Mouse (Mus musculus): ENCODE data around the gene Muc4.

Muc4 gene

DNA sequence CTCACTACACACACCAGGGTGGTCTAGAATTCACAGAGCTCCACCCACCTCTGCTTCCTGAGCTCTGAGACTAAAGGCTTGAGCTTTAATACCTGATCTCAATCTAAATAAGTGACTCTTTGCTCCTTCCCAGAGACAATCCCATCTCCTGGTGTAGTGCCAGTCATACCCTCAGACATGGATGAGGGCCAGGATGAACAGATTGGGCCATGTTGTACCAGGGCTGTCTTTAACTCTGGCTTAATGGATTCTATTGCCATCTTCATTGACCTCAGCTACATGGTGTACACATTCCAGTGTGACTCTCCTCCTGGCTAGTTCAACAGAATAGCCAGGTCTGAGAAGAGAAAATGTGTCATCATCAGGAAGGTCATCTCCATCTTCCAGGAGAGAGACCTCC is 9.2 kb upstream of the Muc4 start:
- DNase-seq (ENCODE audit: low spot score in 2 of 2), result no peak

DNA sequence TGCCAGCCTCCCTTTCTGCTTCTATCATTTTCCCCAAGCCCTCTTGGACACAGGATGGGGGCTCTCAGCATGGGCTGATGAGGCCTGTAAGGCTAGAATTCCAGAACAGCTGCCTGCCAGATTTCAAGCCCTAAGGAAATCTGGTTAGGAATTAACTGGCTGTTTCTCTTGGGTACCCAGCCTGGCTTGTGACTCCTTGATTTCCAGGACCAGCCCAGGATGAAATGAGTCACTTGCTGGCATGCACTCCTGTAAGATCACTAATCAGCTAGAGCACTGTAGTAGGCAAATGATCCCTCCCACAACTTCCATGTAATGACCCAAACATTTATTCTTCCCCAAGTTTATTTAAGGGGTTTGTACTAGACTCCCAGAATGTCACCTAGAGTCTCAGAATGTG is 7.4 kb upstream of the Muc4 start:
- DNase-seq (ENCODE audit: low spot score in 2 of 2), result no peak

DNA sequence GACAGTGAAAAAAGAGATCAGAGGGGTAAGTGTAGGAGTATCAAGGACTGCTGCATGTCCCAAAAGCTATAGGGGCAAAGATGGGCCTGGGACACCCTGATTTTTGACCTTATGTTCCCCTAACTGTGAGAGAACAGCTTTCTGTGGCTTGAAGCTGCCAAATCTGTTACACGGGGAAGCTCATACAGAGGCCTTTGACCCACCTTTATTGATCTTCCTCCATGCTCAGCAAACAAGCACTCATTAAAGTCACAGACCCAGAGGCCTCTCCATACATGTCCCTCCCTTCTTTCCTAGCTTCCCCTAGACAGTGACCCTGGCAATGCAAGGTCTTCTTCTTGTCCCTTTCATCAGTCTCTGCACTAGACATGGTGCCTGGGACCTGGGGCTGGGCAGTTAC is 7.0 kb upstream of the Muc4 start:
- DNase-seq (ENCODE audit: low spot score in 2 of 2), result no peak

DNA sequence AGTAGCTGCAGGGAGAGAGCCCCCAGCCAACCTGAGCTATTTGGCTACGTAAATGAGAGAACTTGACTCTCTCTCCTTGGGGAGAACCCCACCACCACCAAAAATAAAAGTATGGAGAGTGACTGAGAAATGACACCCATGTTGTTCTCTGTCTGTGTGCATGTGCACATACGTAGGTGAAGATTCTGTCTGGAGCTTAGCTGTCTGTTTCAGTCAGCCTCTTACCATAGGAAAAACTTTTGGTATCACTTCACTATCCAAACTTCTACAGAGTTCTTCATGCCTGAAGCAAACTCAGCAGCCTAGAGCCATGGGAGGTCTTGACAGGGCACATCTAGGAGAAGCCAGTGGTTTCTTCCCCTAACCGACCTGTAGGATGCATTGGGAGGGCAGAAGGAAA is 2.5 kb upstream of the Muc4 start:
- DNase-seq (ENCODE audit: low spot score in 2 of 2), result no peak

DNA sequence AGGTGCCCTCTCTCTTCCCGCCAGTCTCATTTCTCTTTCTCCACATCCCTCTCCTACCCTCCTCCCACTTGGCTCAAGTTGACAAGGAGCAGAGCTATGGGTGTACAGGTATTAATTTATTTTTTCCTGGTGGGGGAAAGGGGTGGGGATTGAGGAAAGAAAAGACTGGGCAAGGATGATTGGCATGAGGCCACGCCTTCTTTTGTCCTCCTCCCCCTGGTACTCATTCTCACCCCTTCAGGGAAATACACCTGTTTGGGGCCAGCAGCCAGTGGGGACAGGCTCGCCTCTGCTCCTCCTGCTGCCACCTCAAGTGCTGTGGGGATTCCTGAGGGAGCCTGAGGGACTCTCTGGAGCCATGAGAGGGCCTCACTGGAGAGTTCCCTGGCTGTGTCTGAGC is 336 bp downstream of the Muc4 start:
- DNase-seq (ENCODE audit: low spot score in 2 of 2), result no peak

DNA sequence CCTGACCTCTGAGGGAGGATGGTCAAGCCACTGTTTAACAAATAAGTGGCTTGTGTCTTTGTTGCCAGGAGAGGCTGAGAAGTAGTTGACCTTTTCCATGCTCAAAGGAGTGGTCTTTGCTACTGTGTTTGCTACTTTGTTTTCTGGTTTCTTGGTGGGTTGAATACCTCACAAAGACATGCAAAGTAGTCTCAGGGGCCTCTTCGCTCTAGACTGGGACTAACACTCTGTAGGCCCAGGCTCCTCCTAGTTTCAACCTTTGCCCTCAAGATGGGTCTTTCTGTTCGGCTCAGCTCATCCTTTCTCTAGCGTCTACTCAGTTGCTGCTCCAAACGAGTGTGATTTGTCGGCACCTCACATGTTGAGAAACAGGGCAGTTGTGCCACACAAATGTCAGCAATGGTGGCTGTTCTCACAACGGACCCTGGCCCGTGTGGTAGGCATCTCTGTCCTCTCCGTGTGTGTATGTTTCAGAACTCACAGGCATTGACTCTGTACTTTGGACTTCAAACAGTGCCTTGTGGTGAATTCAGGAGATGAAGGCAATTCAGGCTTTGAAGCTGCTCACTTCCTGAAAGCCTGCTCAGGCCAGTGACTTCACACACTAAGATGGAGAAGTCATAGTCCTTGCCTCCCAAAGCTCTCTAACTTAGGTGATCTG is 4.4 kb downstream of the Muc4 start:
- no peak for DNase-seq (ENCODE audit: low spot score in 2 of 2)

DNA sequence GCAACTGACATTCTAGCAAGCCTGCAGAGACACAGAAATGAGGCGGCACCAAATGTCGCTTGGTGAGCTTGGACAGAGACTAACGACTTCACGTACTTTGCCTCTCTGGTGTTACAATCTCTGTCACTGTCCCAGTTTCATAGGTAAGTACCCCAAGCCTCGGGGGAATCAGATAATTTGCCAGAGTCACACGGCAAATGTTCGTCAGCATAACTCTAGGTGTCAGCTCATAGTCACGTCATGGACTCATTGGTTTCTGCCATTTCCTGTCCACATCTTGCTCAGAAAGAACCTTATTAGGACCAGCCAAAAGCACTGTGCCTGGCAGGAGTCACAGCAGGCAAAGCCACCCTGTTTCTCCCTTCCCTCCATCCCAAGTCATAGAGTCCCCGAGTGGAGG is 5.7 kb downstream of the Muc4 start:
- DNase-seq (ENCODE audit: low spot score in 2 of 2), result no peak

DNA sequence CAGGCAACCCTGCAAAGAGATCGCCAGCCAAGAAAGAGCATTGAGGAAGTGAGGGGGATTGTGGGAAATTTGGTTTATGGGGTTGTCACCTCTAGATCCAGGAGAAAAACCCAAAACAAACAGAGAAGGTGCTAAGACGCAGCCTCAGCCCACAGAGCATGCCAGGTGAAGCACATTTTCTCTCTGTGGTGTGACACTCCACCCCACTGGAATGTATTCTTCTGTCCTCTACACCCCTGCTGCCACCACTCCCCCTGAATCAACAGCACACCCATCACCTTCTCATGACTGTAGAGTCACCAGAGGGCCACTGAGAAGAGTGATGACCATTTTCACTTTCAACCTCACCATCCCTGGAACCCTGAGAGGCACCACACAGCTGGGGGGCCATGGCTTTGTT is 7.0 kb downstream of the Muc4 start:
- no peak for DNase-seq (ENCODE audit: low spot score in 2 of 2)

DNA sequence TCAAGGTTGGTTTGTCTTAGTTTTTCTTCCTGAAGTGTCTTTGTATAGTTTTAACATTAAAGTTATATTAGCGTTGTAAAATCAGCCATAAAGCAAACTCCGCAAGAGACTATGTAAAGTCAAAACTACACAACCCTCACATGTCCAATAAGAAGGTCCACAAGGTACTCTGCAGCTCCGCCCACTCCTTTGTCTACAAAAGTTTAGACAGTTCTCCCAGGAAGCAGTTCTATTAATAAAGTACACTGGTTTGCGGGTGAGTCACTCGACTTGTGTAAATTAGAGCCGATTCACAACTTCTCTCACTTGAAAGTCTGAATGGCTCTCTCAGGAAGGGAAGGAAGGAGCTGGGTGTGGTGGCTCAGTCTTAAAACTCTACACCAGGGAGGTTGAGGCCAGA is 10.2 kb downstream of the Muc4 start:
- DNase-seq (ENCODE audit: low spot score in 2 of 2), result no peak

DNA sequence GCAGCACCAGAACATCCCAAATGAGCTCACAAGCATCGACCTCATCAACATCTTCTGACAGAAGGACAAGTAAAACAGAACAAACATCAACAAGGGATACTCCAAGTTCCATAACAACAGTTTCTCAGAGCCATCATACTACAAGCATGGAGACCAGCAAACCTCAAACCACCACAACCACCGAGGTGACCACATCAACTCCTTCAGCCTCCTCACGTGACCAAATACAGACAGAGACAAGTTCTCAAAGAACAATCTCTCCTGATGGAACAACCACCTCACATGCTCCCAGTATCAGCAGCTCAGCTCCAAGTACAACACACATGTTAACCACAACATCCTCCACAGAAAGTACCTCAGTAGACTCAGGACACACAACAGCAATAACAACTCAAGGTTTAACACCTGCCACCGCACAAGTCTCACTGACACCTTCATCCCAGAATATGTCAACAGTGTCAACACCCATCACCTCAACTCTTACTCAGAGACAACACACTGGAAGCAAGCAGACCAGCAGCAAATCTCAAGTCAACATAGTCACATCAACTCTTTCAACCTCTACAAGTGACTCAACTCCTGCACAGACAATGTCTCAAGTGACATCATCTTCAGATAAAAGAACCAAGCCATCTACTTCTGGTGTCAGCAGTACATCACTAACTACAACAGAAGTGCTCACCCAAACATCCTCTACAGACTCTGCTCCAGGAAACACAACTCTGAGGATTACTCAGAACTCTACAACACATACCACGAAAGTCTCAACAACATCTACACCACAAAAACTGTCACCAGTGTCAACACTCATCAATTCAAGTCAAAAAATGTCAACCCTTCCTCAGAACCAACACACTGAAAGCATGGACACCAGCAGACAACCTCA is 14.8 kb downstream of the Muc4 start:
- no peak for DNase-seq (ENCODE audit: low spot score in 2 of 2)

DNA sequence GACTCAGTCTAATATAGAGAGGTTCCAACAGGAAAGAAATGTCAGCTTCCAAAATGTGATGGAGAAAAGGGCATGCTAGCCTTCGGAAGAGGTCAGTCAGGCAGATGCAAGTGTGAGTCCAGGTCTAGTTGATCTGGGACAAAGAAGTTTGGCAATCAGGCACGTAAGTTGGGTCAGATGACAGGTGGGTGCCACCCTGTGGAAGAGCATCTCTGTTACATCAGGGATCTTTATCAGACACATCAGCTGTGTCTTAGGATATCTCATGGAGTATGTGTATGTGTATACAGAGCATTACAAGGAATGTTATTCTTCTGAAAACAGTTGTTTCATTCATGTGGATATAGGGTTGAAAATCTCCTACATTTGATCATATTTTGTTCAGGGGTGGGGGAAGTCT is 28.9 kb downstream of the Muc4 start:
- DNase-seq (ENCODE audit: low spot score in 2 of 2), result no peak

DNA sequence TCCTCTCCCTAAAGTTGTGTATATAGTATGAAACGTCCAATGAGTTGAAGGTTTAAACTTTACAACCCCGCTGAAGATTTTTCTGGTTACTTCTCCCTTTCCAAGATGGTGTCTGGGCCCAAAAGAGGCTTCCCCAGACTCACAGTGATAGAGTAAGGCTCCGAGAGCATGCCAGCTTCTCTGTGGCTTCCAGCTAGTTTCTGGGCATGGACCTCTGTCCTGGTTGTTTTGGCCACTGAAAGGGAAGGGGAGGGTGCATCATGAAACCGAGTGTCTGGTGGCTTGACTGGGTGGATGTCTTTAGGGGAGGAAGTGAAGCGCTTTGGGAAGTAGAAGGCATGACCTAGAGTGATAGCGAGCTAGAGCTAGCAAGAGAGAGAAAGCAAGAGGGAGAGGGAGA is 29.3 kb downstream of the Muc4 start:
- DNase-seq (ENCODE audit: low spot score in 2 of 2), result no peak

DNA sequence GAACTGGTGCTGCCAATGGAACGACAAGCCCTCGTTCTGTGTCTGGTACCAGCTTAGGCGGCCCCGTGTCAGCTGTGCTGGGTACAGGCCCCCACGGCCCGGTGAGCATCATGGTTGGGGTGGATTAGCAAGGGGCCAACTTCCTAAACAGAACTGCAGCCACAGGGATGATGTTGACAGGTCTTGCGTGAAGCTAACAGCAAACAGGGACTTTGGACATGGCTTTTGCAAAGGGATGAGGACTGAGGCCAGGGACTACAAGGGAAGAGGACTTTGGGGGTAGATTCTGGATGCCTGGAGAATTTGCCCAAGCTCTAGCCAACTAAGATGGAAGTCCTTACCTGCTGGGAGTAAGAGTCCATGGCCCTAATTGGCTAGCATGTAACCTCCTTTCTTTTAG is 31.2 kb downstream of the Muc4 start:
- no peak for DNase-seq (ENCODE audit: low spot score in 2 of 2)

DNA sequence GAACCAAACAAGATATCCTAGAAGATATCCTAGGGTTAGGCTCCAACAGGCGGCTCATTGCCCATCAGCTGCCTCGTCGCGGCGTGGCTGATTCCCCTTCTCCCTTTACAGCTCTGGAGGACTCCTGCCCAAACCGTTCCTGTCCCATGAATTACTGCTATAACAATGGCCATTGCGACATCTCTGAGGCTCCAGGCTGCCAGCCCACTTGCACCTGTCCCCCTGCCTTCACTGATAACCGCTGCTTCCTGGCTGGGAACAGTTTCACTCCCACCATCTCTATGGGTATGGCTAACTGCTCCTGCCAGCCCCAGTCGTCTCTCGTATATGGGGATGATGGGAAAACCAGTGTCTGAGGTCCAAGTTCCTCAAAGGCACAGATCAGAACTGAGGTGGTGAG is 41.0 kb downstream of the Muc4 start:
- DNase-seq (ENCODE audit: low spot score in 2 of 2), result no peak

DNA sequence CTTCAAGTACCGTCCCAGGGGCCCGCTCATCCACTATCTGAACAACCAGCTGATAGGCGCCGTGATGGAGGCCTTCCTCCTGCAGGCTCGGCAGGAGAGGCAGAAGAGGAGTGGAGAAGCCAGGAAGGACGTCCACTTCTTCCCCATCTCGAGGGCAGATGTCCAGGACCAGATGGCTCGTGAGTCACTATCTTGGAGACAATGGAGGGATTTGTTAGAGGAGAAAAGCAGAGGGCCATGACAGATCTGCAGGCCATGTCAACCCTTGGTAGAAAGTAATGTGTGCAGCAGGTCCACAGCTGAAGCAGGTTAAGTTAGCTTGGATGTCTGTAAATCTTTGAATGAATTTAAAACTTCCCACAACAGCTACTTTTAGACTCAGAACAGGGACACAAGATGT is 43.3 kb downstream of the Muc4 start:
- DNase-seq (ENCODE audit: low spot score in 2 of 2), result no peak

DNA sequence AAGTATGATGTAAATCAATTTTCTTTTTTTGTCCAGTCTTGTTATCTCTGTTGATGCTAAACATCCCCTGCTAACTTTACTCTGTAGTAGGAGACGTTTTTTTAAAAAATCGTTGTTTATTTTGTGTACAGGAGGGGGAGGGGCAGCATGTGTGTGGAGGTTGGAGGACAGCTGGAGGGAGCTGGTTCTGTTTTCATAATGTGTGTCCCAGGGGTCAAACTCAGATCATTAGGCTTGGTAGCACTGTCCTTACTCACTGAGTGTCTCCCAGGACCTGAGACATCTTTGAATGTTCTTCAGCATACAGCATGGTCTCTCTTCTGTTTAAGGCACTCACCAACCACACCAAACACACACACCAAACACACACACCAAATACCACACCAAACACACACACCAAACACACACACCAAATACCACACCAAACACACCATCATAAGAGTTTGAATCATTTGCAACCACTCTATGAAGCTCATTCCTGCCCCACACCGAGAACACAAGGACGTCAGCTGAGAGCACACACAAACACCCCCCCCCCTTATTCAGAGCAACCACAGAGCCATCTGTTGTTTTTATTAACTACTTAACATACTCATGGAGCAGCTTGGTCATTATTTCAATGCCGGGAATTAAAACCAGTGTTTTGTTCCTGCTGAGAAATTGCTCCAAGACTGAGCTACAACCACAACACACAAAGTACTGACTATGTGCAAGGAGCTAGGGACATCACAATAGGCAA is 47.8 kb downstream of the Muc4 start:
- DNase-seq (ENCODE audit: low spot score in 2 of 2), result no peak

DNA sequence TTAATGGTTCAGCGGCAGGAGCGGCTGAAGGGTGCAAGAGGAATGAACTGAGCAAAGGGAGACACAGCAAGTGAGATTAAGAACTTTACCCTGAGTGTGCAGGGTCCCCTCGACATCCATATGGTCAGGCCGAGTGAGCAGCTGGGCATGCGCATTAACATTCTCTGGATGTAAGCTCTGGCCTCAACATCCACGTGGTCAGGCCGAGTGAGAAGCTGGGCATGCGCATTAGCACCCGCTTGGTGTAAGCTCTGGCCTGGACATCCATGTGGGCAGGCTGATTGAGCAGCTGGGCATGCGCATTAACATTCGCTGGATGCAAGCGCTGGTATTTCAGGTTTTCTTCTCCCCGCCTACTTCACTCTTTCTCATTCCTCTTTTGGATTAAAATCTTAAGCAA is 49.2 kb downstream of the Muc4 start:
- DNase-seq (ENCODE audit: low spot score in 2 of 2), result no peak

DNA sequence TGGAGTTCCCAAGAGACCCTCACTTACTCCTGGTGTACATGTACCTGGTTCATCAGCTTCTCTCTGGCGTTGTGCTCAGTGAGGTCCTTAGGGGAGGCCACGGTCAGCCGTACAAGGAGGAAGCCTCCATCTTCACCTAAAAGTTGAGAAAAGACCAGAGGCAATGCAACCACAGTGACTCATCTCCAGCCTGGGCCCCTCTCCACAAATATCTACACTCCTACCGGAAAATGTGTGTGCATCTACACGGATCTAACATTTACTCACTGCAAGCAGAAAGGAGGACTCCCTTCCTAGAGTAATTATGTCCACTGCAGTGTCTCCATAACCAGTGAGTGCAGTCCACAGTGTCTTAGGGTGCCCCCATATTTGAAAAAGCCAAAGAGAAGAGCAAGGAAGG is 54.4 kb downstream of the Muc4 start:
- DNase-seq (ENCODE audit: low spot score in 2 of 2), result no peak

DNA sequence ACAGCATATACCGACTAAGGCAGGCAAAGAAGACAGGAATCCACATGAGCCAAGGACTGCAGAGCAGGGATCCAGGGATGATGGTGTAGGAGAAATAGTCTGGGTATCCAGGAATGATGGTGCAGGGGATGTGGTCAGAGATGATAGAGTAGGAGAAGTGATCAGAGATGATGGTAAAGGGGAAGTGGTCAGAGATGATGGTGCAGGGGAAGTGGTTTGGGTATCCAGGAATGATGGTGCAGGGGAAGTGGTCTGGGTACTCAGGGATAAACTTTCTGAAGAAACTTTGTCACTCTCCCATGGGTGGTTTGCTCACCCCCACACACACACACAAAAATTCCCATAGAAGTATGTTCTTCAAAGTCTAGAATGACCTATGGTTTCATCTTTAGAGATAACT is 59.5 kb downstream of the Muc4 start:
- no peak for DNase-seq (ENCODE audit: low spot score in 2 of 2)

DNA sequence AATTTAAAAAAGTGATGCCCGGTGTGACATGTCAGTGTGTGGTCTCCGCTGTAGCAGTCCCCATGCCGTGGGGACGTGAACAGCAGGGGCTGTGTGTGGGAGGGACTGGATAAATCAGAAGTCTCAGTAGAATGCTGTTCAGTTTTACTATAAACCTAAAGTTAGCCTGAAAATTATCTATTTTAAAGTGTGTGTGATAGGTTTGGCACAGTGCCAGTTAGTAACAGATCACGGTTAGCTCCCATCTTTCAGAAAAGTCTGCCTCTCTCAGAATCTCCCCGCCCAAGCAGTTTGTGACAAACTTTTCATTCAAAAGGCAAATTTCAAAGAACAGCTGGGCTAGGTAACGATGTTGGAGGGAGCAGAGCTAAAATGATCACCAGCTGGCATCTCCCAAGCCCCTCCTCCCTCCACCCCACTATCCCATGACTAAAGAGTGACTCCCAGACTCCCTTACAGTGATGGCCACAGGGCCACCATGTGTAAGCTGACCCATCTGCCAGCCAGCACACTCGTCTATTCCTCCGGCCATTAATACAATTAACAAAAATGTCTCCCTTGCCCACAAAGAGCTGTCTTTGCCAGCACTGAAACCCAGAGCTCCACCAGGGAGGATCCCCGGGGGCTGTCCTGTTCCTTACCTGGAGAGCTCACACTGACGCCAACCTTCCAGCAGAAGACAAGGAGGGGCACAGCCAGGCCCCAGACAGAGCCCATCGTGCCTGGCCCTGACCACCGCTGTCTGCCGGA is 61.2 kb downstream of the Muc4 start:
- no peak for DNase-seq (ENCODE audit: low spot score in 2 of 2)

DNA sequence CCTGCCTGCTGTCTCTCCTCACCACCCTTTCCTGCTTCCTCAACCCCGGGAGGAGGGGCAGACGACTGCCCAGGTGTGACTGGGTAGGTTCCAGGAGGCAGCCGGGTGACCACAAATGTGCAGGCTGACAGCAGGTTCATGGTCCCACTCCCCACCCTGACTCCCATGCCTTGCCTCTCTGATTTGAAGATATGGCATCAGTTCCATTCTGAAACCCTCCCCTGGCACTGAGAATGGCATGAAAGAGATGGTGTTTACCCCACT is 61.7 kb downstream of the Muc4 start, which contains the start of gene Muc20:
TSS of gene Muc20 (minus strand) at position 10 of the 264 bp plus-strand sequence.
- no peak for DNase-seq (ENCODE audit: low spot score in 2 of 2)

DNA sequence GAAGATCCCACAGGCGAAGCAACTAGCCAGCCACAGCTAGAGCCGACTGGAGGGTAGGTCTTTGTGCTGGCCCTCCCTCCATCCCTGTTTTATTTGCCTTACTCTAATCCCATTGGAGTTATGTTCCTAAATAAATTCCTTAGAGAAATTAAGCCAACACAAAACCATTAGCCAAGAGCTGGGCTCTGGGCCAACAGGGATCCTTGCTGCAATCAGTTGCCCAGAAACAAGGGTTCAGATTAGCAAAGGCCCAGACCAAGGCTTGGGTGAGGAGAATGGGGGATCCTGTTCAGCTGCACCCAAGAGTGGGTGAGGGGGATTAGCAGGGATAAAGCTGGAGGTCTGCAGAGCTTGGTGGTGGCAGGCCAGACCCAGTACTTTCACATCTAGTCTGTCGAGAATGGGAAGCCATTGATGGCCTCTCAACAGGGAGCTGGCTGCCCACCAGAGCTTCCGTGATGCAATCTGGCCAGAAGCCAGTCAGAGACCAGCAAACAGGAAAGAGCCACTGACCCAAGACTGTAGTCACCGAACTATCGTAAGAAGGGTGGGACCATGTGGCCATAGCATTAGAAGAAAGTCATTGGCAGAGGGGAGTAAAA is 67.7 kb downstream of the Muc4 start:
- no peak for DNase-seq (ENCODE audit: low spot score in 2 of 2)
